ENCODE assay signal across 7 mouse cellular contexts in genomic region chr10:7390239-7391091, GRCm38 (mm10).
A peak's percentile ranks its signal among the peaks of the same experiment; 100 is the strongest.
DNase-seq lines count a peak whose midpoint lies in the region; ATAC-seq and TF ChIP-seq lines count a peak whose summit lies in the region.

No protein-coding gene starts in this region.

- DNase-seq in MN1 (ENCODE audit: low spot score) = peak; percentile 4
- peak; percentile 58 for DNase-seq in embryo, embryonic 10.5 days (ENCODE audit: low spot score)
- peak; percentile 16 to 25 for DNase-seq in heart, postnatal 36 days
- DNase-seq in left cerebral cortex, postnatal 36 days (ENCODE audit: low spot score in 2 of 2) = peak; percentile 7 to 26
- peak; percentile 64 for DNase-seq in midbrain, embryonic 10.5 days (ENCODE audit: low spot score)
- DNase-seq in stomach, postnatal 0 days (ENCODE audit: low spot score) = peak; percentile 71

- H3K36me3 ChIP-seq in midbrain, embryonic 10.5 days = no peaks in the 10 kb centered on the region
- H3K36me3 ChIP-seq in stomach, postnatal 0 days (ENCODE audit: control insufficient read depth, insufficient read depth, low read length) = no peaks in the 10 kb centered on the region

- intact Hi-C loops in heart, postnatal 36 days (cut with DNase I) = no loop called here
- intact Hi-C loops in left cerebral cortex, postnatal 36 days (cut with DNase I) = no loop called here

- ATAC-seq in CD4-positive, CD25-positive, alpha-beta regulatory T cell, adult 4 months = peak; percentile 29
- ATAC-seq in stomach, postnatal 0 days (ENCODE audit: low FRiP score, low TSS enrichment) = peak; percentile 73

- H3K9ac ChIP-seq in stomach, postnatal 0 days (ENCODE audit: low read length) = peak overlapping the region; percentile 47

- WGBS in midbrain, embryonic 10.5 days = 7% methylated on average over 49 of the region's 49 CpGs
- WGBS in stomach, postnatal 0 days = 8% methylated on average over 39 of the region's 49 CpGs

- 0 out of 2 replicates have a peak overlapping the region, but pooled peaks have one; percentile 17 for H3K27ac ChIP-seq in midbrain, embryonic 10.5 days (replicated peaks)
- H3K27ac ChIP-seq in stomach, postnatal 0 days (replicated peaks) = no peak overlapping the region

- H3K27me3 ChIP-seq in midbrain, embryonic 10.5 days (ENCODE audit: low read depth, poor library complexity, severe bottlenecking) = peaks cover 54% of the 10 kb centered on the region
- H3K27me3 ChIP-seq in stomach, postnatal 0 days (ENCODE audit: control insufficient read depth, insufficient read depth, low read length) = peaks cover 4% of the 10 kb centered on the region; the same call in 1 of the 2 replicates

- H3K4me3 ChIP-seq in midbrain, embryonic 10.5 days = peak overlapping the region; percentile 68
- peak overlapping the region; percentile 56 for H3K4me3 ChIP-seq in stomach, postnatal 0 days (ENCODE audit: low read depth, low read length)

- peaks cover 28% of the 10 kb centered on the region for H3K4me1 ChIP-seq in midbrain, embryonic 10.5 days
- H3K4me1 ChIP-seq in stomach, postnatal 0 days (replicated peaks; ENCODE audit: control insufficient read depth, insufficient read depth) = no peaks in the 10 kb centered on the region

- TF ChIP-seq CTCF in stomach, postnatal 0 days (IDR thresholded peaks at IDR 0.05; ENCODE audit: low read depth) = no peak

- no peak for TF ChIP-seq EP300 in stomach, postnatal 0 days (optimal IDR thresholded peaks at IDR 0.05)

- H3K4me2 ChIP-seq in stomach, postnatal 0 days (replicated peaks; ENCODE audit: low read depth) = peak overlapping the region; percentile 99

- H3K9me3 ChIP-seq in midbrain, embryonic 10.5 days (replicated peaks) = peaks cover 13% of the 10 kb centered on the region; the same call in 1 of the 2 replicates
- H3K9me3 ChIP-seq in stomach, postnatal 0 days (ENCODE audit: control insufficient read depth, low read length) = no peaks in the 10 kb centered on the region

Comparison
In these comparisons a context has a peak if more than half of its experiments do, and no peak if none do; other contexts are left out.
1. DNase-seq: peak in every context shown above with its lines; median percentile 71 in stomach, postnatal 0 days; 64 in midbrain, embryonic 10.5 days; 58 in embryo, embryonic 10.5 days; 20 in heart, postnatal 36 days; 16 in left cerebral cortex, postnatal 36 days; 4 in MN1.